In the genomic region with DNA sequence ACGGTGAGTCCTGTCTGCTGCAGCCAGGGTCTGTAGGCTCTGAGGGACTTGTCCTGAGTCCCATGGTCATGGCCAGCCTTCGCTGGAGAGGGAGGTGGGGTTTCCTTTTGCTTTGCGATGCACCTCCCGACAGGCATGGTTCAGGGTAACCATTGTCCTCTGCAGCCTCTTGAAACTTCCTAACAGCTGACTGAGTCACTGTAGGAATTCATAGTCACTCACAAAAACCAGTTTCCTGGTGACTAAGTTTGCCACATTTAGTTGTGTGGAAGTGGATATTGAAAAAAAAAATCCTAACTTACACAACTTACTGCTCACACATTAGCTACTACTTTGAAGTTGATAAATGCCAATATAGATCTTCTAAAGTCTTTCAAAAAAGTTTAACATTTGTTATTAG, we compare ENCODE assay signal across 27 mouse cellular contexts.
DNase-seq lines count a peak whose midpoint lies in the region; ATAC-seq and TF ChIP-seq lines count a peak whose summit lies in the region.
"Had no signal": no experiment of that assay in that cellular context is flagged by ENCODE, and none has a peak within 500 bp of the region (broad histone marks: within the 10 kb centered on the region; RNA-seq: fewer than 3 reads in every experiment).

No protein-coding gene starts in this region.

- ATAC-seq in lung, postnatal 0 days, result 0 out of 2 replicates have a peak, but pooled peaks have one; percentile 23
- no peak for ATAC-seq in hindbrain, embryonic 12.5 days (ENCODE audit: low FRiP score)
- ATAC-seq: activated CD4-positive, CD25-positive, alpha-beta regulatory T cell, adult 4 months; CD4-positive, CD25-positive, alpha-beta regulatory T cell, adult 4 months; forebrain, embryonic 13.5 days; intestine, postnatal 0 days had no signal

- TF ChIP-seq POLR2A in ES-Bruce4 (IDR thresholded peaks at IDR 0.05; ENCODE audit: insufficient read depth, low read length), result no peak
- no peak for TF ChIP-seq POLR2A in embryonic fibroblast, embryonic 13.5 days (IDR thresholded peaks at IDR 0.05; ENCODE audit: low read depth, low read length)

- H3K4me3 ChIP-seq in lung, postnatal 0 days (ENCODE audit: low read depth, low read length), result no peak overlapping the region
- H3K4me3 ChIP-seq in ES-Bruce4 (ENCODE audit: low read depth, low read length), result no peak overlapping the region
- H3K4me3 ChIP-seq in embryonic fibroblast, embryonic 13.5 days (ENCODE audit: insufficient read depth, low read length), result no peak overlapping the region
- no peak overlapping the region for H3K4me3 ChIP-seq in hindbrain, embryonic 12.5 days
- H3K4me3 ChIP-seq: embryonic facial prominence, embryonic 13.5 days; forebrain, embryonic 13.5 days; gastrocnemius, adult 2 months; heart, embryonic 10.5 days; midbrain, embryonic 12.5 days; neural tube, embryonic 12.5 days had no signal

- H3K27me3 ChIP-seq in lung, postnatal 0 days (replicated peaks; ENCODE audit: insufficient read depth, low read length), result no peaks in the 10 kb centered on the region
- no peaks in the 10 kb centered on the region for H3K27me3 ChIP-seq in ES-Bruce4 (ENCODE audit: control insufficient read depth, insufficient read depth, low read length, poor library complexity, severe bottlenecking)
- H3K27me3 ChIP-seq in hindbrain, embryonic 12.5 days, result no peaks in the 10 kb centered on the region
- H3K27me3 ChIP-seq: embryonic facial prominence, embryonic 13.5 days; forebrain, embryonic 13.5 days; midbrain, embryonic 12.5 days; neural tube, embryonic 12.5 days had no signal

- no peaks in the 10 kb centered on the region for H3K9me3 ChIP-seq in lung, postnatal 0 days (ENCODE audit: low read length)
- H3K9me3 ChIP-seq in ES-Bruce4 (replicated peaks; ENCODE audit: control insufficient read depth, insufficient read depth, low read length, poor library complexity, severe bottlenecking), result no peaks in the 10 kb centered on the region
- H3K9me3 ChIP-seq in hindbrain, embryonic 12.5 days (replicated peaks), result no peaks in the 10 kb centered on the region
- H3K9me3 ChIP-seq: embryonic facial prominence, embryonic 13.5 days; forebrain, embryonic 13.5 days; heart, embryonic 10.5 days; midbrain, embryonic 12.5 days; neural tube, embryonic 12.5 days had no signal

- 45% methylated on average over 4 of the region's 4 CpGs for WGBS in lung, postnatal 0 days
- 66% methylated on average over 4 of the region's 4 CpGs for WGBS in hindbrain, embryonic 12.5 days

- TF ChIP-seq CTCF in lung, postnatal 0 days (IDR thresholded peaks at IDR 0.05), result no peak
- no peak for TF ChIP-seq CTCF in ES-Bruce4 (IDR thresholded peaks at IDR 0.05; ENCODE audit: low read depth, low read length)
- no peak for TF ChIP-seq CTCF in embryonic fibroblast, embryonic 13.5 days (IDR thresholded peaks at IDR 0.05; ENCODE audit: borderline replicate concordance, insufficient read depth, low read length)

- H3K4me1 ChIP-seq in lung, postnatal 0 days (ENCODE audit: insufficient read depth, low read depth, low read length), result peaks cover 6% of the 10 kb centered on the region; the same call in 1 of the 2 replicates
- H3K4me1 ChIP-seq in ES-Bruce4 (ENCODE audit: control insufficient read depth, insufficient read depth, low read length), result no peaks in the 10 kb centered on the region
- peaks cover 34% of the 10 kb centered on the region for H3K4me1 ChIP-seq in embryonic fibroblast, embryonic 13.5 days (ENCODE audit: control insufficient read depth, insufficient read depth, low read length)
- peaks cover 37% of the 10 kb centered on the region for H3K4me1 ChIP-seq in hindbrain, embryonic 12.5 days

- TF ChIP-seq EP300 in lung, postnatal 0 days (IDR thresholded peaks at IDR 0.05), result no peak
- TF ChIP-seq EP300 in ES-Bruce4 (IDR thresholded peaks at IDR 0.05; ENCODE audit: insufficient read depth, low read depth, low read length), result 0 out of 2 replicates have a peak, but pooled peaks have one; percentile 18

- no peaks in the 10 kb centered on the region for H3K36me3 ChIP-seq in lung, postnatal 0 days (ENCODE audit: insufficient read depth, low read length)
- no peaks in the 10 kb centered on the region for H3K36me3 ChIP-seq in ES-Bruce4 (ENCODE audit: control insufficient read depth, insufficient read depth, low read length, poor library complexity, severe bottlenecking)
- H3K36me3 ChIP-seq in hindbrain, embryonic 12.5 days, result no peaks in the 10 kb centered on the region
- H3K36me3 ChIP-seq: embryonic facial prominence, embryonic 13.5 days; heart, embryonic 10.5 days; midbrain, embryonic 12.5 days; neural tube, embryonic 12.5 days had no signal

- H3K4me2 ChIP-seq in lung, postnatal 0 days (replicated peaks; ENCODE audit: low read depth, low read length), result no peak overlapping the region
- H3K4me2 ChIP-seq in hindbrain, embryonic 12.5 days (replicated peaks), result no peak overlapping the region
- H3K4me2 ChIP-seq: embryonic facial prominence, embryonic 13.5 days; forebrain, embryonic 13.5 days; midbrain, embryonic 12.5 days; neural tube, embryonic 12.5 days had no signal

- DNase-seq in lung, postnatal 0 days (ENCODE audit: low spot score), result peak; percentile 36
- DNase-seq in lung, postnatal 25 days (ENCODE audit: low spot score), result no peak
- no peak for DNase-seq in ovary, postnatal 10 days (ENCODE audit: low spot score)
- DNase-seq in left cerebral cortex, postnatal 25 days (ENCODE audit: low spot score in 2 of 2), result no peak
- DNase-seq: adrenal gland, adult 8-10 months; cerebellum, adult 18-20 months; cerebellum, postnatal 25 days; embryo, embryonic 11 days; gastrocnemius, adult 2 months; heart, postnatal 14 days; kidney, postnatal 36 days; layer of hippocampus, adult 9-11 months; liver; lung, postnatal 14 days; retina, postnatal 1 day; right cerebral cortex, postnatal 25 days had no signal

- intact Hi-C loops in left cerebral cortex, postnatal 25 days (cut with DNase I), result loop anchor here (5.0 kb wide), 1 partner anchor 41 kb away; no protein-coding TSS in a partner anchor

- no peak overlapping the region for H3K27ac ChIP-seq in lung, postnatal 0 days (ENCODE audit: low read length)
- no peak overlapping the region for H3K27ac ChIP-seq in ES-Bruce4 (ENCODE audit: insufficient read depth, low read length)
- peak overlapping the region; percentile 24; the same call in 1 of the 2 replicates for H3K27ac ChIP-seq in embryonic fibroblast, embryonic 13.5 days (ENCODE audit: insufficient read depth, low read length)
- no peak overlapping the region for H3K27ac ChIP-seq in hindbrain, embryonic 12.5 days
- H3K27ac ChIP-seq: forebrain, embryonic 13.5 days; gastrocnemius, adult 2 months; heart, embryonic 10.5 days; midbrain, embryonic 12.5 days; neural tube, embryonic 12.5 days had no signal

- H3K9ac ChIP-seq in lung, postnatal 0 days (replicated peaks; ENCODE audit: low read depth), result no peak overlapping the region
- H3K9ac ChIP-seq in ES-Bruce4 (ENCODE audit: low read depth, poor library complexity, severe bottlenecking), result no peak overlapping the region
- no peak overlapping the region for H3K9ac ChIP-seq in hindbrain, embryonic 12.5 days
- H3K9ac ChIP-seq: embryonic facial prominence, embryonic 13.5 days; forebrain, embryonic 13.5 days; midbrain, embryonic 12.5 days; neural tube, embryonic 12.5 days had no signal
